Mouse (Mus musculus) frontal cortex, postnatal 36 days (tissue): ENCODE data around the gene Tepsin.
A peak's percentile ranks its signal among the peaks of the same experiment; 100 is the strongest.

ENCODE experiments used
- DNase-seq, 2 experiments: peaks; one replicate each; pipeline ENCODE4 v3.0.0; 2022; ENCODE audit warnings: low spot score in 2 of 2

The Tepsin gene

DNA sequence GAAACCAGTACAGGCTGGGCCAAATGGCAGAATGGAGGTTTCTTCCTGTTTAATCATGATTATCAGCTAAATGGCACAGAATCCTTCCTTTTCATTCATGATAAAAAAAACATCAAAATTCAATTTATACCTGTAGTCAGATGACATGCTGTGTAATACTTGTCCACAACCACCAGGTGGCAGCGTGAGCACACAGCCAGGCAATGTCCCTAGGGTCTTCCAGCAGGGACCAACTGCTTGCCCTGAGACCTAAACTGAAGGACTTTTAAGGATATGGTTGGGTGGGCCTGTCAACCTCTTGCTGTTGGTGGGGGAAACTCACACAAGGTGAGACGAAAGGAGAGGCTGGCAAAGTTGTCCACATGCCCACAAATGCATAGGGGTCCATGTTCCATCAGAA is 12.5 kb upstream of the Tepsin start:
- DNase-seq, result peak; percentile 29 to 36

DNA sequence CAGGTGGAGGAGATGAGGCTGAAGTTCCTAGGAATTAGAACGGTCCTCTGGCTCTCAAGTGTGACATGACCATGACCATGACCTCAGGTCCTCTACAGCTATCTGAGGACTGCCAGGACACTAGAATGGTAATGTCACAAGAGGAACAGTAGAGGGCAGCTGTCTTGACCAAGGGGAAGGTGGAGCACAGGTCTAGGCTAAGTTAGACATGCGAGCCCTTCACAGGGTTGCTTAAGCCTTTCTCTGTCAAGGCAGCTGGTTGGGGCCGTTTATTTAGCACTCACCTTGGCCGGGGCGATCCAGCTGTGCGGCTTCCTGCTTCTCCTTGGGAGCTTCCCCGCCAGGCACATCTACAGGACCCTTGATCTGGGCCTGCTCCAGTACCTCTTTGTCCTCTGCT is 12.0 kb upstream of the Tepsin start:
- DNase-seq, result no peak

DNA sequence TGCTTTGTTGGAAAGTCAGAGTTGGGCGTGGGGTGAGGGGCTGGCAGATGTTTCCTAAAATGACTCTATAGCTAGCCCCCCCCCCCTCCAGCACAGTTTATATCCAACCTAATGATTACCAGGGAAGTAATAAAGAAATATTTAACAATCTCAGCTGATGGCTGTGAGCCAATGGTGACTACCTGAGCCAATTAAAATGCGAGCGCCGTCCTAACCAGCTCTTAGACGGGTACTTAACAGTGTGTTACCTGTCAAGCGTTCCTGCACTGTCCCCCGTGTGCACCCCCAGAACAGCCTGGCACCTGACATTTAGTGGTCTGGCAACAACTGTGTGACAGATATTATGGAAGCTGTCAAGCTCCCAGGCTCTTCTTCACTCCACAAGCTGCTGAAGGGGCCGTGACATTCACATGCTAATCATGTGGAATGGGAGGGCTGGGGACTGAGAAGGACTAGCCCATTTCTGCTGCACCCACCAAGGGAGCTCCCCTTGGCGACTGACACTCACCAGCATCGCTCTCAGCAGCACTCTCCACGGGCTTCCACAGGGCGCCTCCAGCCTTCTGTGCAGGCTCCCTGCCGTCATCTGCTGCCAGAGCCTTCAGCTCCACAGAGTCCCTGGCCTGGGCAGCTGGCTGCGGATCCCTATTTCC is 11.2 kb upstream of the Tepsin start:
- DNase-seq, result no peak

DNA sequence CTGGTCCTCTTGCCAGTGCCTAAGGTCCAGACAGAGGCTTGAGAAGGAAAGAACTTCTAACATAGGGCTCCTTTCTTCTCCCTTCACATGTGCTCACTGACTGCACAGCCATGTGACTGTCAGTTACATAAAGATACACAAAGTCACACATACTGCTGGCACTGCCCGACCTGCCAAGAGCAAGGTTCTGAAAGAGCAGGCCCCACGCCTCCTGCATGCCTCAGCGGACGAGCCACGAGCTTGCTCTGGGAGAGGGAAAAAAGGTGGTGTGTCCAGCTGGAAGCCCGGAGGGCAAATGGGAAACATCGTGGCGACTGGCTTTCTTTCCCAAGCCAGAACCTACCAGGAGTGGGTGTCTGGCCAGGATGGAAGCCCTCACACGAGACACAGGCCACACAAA is 9.3 kb upstream of the Tepsin start:
- DNase-seq, result no peak

DNA sequence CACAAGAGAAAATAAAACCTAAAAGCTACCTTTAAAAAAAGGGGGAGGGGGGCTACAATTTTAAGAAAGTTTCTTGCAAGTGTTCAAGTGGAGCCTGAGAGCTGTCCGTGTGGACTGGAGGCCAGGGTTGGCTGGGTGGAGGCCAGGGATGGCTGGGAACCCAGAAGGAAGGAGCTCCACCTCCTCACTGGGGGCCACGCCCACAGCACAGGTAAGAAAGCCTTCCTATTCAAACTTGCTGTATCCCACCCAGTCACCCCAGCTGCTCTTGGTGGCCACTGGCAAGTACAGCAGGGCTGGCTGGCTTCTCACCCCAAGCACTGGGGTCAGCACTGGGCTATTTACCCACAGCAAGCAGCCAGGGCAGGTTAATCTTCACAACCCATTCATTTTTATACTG is 8.5 kb upstream of the Tepsin start:
- no peak for DNase-seq

DNA sequence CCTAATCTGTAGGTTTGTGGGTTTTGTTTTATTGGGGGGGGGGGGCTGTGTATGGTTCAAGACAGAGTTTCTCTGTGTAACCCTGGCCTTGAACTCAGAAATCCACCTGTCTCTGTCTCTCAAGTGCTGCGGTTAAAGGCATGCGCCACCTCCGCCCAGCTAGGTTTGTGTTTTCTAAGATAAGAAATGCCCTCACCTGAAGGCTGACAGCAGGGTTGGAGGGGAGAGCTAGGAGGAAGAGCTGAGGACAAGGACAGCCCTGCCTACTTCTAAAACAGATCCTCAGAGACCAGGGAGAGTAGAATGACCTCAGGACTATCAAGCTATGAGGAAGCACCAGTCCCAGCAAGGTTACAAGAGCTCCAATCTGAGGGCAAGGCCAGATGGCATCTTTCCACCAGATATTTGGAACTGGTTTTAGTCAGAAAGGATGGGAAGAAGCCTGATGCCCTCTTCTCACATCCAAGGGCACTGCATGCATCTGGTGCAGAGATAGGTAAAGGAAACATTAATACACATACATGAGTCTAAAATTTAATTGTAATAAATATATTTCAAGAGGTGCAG is 5.0 kb upstream of the Tepsin start:
- no peak for DNase-seq

DNA sequence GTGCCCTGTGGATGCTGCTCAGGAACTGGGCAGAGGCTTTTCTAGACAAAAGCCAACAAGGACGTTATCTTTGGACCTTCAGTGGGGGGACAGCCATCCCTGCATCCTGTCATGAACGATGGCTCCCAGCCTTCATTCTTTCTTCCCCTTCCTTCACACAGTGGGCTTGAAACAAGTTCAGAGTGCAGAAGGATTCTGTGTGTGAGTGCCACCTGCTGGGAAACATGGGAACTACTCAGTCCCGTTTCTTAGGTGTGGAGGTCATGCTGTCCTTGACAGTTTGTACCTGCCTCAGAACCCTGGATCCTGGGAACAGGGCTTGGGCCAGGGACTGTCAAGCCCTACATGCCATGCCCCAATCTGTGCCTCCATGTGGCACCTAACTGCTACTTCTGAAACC is 2.5 kb upstream of the Tepsin start:
- DNase-seq, result peak; percentile 73 to 78

DNA sequence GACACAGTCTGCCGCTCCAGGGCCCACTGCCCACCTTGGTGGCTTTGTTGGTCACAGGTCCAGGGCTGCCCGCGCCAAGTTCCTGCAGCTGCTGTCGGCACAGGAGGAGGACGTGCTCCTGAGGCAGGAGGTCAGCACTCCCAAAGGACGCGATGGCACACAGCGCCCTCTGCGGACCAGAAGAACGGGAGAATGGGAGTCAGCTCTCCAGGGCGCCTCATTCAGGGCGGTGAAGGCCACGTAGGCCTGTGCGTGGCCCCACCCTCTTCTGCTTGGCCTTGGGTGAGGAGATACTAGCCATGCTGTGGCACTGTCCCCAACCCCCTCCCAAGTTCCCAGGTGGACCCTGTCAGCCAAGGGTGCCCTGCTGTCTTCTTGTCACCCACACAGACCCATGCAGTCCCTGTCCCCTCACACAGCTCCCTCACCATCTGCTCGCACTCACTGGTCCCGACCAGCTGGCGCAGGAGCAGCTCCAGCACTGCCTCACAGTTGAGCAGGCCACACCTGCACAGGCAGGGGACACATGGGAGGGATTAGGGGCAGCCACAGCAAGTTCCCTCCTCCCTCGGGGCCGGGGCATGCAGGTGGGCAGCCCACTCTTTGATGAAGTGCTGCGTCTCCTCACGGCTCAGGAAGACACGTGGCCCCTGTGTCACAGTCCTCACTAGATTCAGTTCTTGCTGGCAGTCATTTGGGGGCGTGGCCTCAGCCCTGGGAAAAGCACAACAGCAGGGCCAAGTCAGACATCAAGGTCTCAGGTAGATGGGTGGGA is 5.5 kb downstream of the Tepsin start:
- DNase-seq, result no peak

DNA sequence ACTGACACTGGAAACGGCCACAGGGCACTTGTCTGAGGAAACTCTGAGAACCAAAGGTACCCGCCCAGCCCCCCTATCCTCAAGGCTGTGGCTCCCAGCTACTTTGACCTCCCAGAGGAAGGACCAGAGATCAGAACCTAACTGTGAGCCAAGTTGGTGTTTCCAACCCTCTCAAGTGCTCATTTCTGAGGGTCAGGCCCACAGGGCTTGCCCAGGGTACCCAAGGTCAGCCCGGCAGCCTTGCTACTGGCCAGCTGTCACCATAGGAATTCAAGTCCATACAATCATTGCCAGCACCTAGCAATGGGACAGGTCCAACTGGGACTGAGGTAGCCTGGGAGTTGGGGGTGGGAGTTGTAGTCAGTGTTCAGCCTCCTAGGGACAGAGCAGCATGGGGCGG is 7.9 kb downstream of the Tepsin start:
- no peak for DNase-seq

DNA sequence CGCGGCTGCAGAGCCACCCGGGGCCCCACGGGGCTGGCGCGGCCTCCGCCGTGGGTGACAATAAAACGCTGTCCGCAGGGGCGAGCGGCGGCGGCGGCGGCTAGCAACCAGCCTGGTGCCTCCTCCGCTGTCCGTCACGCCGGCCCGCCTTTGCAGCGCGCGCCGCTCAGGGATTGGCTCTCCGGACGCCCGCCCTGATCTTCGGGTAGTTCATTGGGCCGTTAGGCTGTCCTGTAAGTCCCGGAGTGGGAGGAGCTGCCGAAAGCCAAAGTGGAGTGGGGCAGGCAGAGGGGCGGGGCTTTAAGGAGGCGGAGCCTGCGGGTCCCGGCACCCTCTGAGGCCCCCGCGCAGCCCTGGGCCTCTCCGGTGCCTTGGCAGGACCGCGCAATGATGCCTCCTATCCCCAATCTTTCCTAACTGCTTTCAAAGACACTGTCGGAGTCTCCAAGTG is 11.8 kb downstream of the Tepsin start, which contains the start of gene Cep131:
Gene Cep131, minus strand, starts transcription at position 126 of the 451 bp plus-strand sequence.
- DNase-seq, result peak; percentile 95 to 98

DNA sequence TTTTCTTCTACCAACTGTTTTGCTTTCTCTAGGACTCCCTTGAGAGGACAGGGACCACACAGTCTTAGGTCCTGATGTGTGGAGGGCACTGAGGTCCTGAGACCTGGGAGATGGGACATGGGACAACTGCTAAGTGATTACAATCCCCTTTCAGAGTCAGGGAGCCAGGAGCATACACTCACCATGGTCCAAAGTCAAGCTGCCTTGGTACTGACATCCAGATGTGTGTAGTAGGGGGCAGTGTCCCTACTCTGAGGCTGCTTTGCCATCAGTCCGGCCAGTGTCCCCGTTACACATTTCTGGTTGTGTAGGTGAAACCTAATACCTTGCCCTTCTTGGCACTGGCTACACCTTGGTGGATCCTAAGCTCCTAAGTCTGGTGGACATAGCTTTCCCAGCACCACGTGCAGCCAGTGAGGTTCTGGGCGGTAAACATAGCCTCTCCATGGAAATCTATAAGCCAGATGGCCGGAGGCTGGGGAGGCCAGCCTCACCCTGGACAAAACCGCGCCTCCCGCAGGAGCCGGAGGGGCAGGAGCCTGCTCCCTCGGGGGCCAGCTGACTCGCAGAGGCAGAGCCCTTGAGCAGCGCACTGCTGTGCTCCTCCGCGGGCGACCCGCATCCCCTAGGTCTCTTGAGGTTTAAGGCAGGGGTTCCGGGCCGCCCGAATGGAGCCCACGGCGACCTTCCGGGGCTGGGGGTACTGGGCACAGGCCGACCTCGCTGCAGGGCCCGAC is 12.5 kb downstream of the Tepsin start:
- peak in 1 of 2 experiments; percentile 24 for DNase-seq

DNA sequence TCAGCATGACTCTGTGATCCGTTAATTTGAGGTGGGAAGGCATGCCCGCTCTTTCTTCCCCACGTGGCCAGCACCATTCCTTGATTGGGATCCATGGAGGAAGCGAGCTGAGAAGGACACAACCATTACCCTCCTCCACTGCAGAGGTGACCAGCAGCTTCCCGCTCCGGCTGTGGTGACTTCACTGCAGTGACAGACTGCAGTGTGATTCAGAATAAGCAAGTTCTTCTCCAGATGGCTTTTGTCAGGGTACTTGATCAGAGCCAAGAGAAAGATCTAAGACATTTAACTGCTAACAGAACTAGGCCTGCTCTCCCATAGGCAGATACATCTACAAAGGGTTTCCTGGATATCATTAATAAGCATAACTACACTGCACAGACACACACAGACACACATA is 18.2 kb downstream of the Tepsin start:
- DNase-seq, result no peak

DNA sequence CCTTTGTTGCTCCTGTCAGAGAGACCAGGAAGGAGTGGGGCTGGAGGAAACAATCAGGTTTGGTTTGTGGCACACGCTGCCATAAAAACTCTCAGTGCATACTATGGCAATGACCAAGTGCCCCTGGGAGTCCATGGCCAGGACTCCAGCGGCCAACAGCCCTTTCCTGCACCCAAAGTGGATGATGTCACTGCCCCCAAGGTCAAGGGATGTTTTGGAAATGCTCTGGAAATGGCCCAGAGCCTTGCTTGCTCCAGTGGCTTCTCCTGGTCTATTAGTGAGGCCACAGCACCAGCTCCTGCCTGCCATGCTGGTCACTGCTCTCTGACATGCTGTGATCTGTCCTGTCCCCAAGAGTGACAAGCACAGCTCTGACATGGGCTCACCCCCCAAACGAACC is 22.3 kb downstream of the Tepsin start:
- no peak for DNase-seq

DNA sequence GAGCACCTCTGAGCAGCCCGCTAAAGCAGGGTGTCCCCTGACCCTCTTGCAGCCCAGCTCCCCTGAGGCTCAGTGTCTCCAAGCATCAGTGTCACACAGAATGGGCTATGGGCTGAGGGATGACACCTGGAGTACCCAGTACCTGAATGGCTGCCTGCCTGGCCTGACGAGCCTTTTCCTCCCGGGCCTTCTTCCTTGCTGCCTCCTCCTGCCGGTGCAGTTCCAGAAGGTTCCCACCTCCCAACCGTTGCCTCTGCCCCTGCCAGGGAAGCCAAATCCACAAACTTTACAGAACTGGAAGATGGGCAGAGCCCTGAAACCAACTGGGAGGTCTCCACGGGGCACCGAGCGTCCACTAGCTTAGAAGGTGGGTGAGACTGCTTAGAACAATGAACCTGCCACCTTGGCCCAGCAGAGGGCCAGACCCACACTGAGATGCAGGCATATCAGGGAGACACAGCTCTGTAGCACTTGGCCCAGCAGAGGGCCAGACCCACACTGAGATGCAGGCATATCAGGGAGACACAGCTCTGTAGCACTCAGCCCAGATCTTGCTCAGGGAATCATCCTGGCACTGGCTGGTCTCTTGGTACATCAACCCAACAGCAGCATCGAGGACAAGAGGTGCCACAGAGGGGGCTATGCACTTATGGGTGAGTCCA is 25.4 kb downstream of the Tepsin start:
- no peak for DNase-seq

DNA sequence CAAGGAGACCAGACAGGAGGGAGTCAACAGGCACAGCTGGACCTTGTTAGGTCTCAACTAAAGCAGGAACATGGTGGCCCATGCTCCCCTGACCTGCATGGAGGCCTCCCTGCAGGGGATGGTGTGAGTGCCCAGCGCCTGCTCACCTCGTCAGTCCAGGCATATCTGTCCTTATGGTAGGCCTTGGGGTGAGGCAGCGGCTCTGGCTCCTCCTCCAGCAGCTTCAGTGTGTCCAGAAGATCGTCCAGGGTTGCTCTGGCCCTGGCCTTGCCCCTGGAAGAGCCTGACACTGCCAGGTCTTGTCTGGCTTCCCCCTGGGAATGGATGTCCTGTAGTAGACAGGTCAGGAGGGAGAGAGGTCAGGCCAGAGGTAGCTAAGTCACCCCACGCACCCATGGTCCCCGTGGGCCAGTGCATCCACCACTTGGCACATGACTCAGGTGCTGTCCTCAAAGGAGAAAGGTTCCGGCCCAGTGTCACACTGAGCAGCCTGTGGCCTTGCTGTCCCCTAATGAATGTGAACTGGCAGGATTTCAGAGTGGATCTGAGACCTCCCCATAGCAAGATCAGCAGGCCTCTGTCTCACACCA is 26.7 kb downstream of the Tepsin start:
- no peak for DNase-seq

DNA sequence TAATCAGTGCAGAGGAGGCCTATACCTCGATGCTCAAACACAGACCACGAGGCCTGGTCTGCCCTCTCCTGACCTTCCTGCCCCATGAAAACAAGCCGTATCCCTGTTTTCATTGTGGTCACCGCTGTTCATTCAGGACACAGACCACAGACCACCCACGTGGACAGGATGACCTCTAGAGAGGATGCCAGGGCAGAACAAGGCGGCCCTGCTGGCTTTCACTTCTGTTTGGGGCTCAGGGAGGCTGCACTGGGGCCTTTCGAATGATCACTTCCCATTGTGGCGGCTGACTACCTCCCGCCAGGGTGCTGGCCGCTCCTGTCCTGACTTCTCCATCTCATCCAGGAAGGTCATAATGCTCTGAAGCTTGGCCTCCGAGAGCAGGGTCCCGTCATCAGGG is 27.5 kb downstream of the Tepsin start:
- no peak for DNase-seq

DNA sequence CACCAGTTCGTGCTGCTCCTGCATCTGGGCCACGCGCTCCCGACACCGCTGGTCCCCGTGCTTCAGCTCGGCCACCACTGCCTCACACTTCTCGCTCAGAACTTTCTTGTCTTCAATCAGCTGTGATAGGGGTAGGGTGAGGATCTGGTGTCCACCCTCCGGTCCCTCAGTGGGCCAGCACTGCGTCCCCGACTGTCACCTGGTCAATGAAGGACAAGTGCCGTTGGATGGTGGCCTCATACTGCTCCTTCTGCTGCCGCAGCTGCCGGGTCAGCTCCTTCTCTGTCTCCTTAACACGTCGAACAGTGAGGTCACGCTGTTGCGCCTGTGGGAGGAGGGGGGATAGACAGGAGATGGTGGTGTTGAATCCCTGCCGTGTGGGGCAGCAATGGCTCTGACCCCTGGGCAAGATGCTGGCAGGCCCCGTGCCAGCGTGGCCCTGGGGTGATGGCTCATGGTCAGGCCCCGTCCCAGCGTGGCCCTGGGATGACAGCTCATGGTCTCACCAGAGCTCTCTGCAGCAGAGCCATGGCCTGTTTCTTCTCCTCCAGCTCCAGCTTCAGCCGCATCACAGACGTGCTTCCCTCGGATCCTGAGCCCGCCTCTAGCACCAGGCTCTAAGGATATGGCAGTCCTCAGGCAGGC is 28.1 kb downstream of the Tepsin start:
- DNase-seq, result no peak

DNA sequence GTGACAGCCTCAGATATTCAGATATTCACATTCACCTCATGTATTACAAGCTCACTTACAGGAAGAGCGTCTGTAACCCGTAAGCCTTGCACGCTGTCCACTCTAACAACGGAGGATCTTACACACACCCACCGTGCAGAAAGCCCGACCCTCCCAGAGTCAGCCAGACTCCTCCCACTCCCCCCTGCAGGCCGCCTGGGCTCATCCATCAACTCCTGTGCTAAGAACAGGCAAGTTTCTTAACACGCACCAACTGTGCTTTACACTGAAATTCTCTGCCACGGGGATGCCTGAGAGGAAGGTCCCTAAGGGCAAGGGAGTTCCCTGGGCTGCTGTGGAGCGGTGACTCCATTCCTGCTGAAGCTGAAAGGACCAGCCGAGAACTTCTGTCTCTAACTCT is 29.3 kb downstream of the Tepsin start:
- no peak for DNase-seq

DNA sequence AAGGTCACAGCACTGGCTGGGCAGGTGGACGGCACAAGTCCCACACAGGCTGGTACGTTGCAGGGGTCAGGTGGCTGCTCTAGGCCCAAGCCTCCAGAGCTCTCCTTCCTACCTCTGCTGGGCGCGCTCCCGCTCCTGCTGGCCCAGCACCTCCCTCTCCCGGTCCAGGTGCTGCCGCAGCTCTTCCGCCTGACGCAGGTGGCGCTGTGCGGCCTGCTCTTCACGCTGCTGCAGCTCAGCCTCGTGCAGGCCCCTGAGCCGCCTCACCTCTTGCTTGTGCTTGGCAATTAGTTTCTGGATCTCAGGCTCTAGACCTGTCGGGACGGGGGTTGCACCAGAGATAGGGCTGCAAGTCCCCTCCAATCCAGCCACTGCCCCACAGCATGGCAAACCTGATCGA is 30.7 kb downstream of the Tepsin start:
- DNase-seq, result no peak

DNA sequence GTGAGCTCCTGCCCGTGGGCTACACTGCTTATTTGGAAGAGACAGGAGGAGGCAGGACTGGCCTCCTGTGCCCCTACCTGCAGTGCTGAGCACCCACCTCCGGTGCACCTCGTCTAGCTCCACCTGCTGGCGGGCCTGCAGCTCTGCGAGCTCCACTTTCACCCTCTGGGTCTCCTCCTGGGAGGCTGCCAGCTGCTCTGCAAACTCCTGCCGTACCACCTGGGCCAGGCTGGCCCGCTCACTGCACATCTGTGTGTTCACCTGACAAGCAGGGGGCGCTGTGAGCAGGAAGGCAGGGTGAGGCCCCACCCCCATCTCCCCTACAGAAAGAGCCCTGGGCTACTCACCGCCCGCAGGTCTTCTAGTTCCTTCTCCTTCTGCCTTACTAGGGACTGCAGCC is 33.2 kb downstream of the Tepsin start:
- DNase-seq, result peak; percentile 40 to 46

DNA sequence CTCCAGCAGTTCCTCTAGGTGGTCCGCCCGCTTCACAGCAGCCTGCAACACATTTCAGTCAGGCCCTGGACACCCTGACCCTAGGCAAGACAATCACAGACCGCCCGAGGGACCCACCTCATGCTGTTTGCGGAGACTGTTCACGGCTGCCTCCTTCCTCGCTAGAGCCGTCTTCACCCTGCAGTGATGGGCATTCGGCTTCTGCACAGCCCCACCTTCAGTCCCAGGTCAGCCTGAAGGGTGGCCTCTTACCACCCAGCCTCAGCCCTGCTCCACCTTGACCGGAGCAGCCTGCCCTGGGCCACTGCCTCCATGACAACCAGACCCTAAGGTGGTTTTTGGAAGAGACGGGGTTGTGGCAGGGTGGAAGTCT is 33.9 kb downstream of the Tepsin start:
- DNase-seq, result no peak
